Comparison of ENCODE assay signal across 22 mouse cellular contexts in the genomic region with DNA sequence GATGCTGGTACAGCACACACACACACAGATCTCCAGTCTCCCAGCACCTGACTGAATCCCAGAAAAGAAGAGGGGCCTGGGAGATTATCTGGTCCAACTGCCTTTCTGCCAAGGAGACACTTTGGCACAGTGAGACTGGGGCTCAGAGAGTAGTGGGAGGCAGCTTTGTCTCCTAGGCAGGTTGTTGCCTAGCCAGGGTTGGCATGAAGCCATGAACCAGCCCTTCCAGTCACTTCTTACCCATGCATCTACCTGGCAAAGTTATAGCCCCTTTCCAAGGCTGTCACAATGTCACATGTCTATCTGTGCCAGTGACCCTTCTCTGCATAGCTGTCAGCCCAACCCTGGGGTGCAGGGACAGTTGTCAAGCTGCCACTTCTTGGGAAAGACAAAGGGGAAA.
"Had no signal": no experiment of that assay in that cellular context is flagged by ENCODE, and none has a peak within 500 bp of the region (broad histone marks: within the 10 kb centered on the region; RNA-seq: fewer than 3 reads in every experiment).

No protein-coding gene starts in this region.

- ATAC-seq: liver, embryonic 12.5 days; midbrain, embryonic 13.5 days had no signal

- H3K27ac ChIP-seq: limb, embryonic 10.5 days; limb, embryonic 13.5 days; liver, embryonic 12.5 days; liver, embryonic 15.5 days; lung, embryonic 15.5 days; midbrain, embryonic 10.5 days; midbrain, embryonic 13.5 days; neural tube, embryonic 12.5 days; neural tube, embryonic 15.5 days had no signal

- H3K4me3 ChIP-seq: limb, embryonic 10.5 days; limb, embryonic 13.5 days; liver, embryonic 12.5 days; liver, embryonic 15.5 days; lung, embryonic 15.5 days; megakaryocyte, embryonic 14.5 days; midbrain, embryonic 10.5 days; midbrain, embryonic 13.5 days; neural tube, embryonic 12.5 days; neural tube, embryonic 15.5 days had no signal

- DNase-seq: kidney, adult 11 months; kidney, adult 8-10 months; kidney, postnatal 14 days; kidney, postnatal 4 days; liver; lung, adult 18-20 months; lung, postnatal 10 days; lung, postnatal 36 days; right cerebral cortex, adult 18-20 months; right cerebral cortex, postnatal 25 days; thymus, adult 18-20 months; thymus, postnatal 36 days had no signal
